Mouse (Mus musculus): ENCODE data around the gene Ube2i.

GRCm38 (mm10) chr17:25270795-25271335, 3.6 kb downstream of the Ube2i start:
- no peak for TF ChIP-seq POLR2A (IDR thresholded peaks at IDR 0.05; ENCODE audit: borderline replicate concordance, control insufficient read depth, low read depth, low read length)
- TF ChIP-seq CTCF (IDR thresholded peaks at IDR 0.05; ENCODE audit: control insufficient read depth, insufficient read depth, low read length): no peak

Measured in bone marrow, adult 2 months (tissue).